ENCODE assay signal across 16 mouse cellular contexts in genomic region chr5:92220287-92220902, GRCm38 (mm10). TPM values are rescaled to one million over a fixed set of nuclear protein-coding genes. Genes with fewer than 3 reads are reported as not detected.
A peak's percentile ranks its signal among the peaks of the same experiment; 100 is the strongest.
DNase-seq lines count a peak whose midpoint lies in the region; ATAC-seq and TF ChIP-seq lines count a peak whose summit lies in the region.
"Had no signal": no experiment of that assay in that cellular context is flagged by ENCODE, and none has a peak within 500 bp of the region (broad histone marks: within the 10 kb centered on the region; RNA-seq: fewer than 3 reads in every experiment).

No protein-coding gene starts in this region.

- intact Hi-C loops in heart, postnatal 25 days (cut with DNase I), result no loop called here

- no peaks in the 10 kb centered on the region for H3K27me3 ChIP-seq in midbrain, embryonic 13.5 days
- H3K27me3 ChIP-seq in midbrain, postnatal 0 days (ENCODE audit: insufficient read depth, low read length), result no peaks in the 10 kb centered on the region
- H3K27me3 ChIP-seq in stomach, postnatal 0 days (ENCODE audit: control insufficient read depth, insufficient read depth, low read length), result no peaks in the 10 kb centered on the region
- H3K27me3 ChIP-seq in intestine, embryonic 15.5 days (replicated peaks), result no peaks in the 10 kb centered on the region
- H3K27me3 ChIP-seq: CH12.LX; embryonic facial prominence, embryonic 15.5 days had no signal

- no peak overlapping the region for H3K9ac ChIP-seq in midbrain, embryonic 13.5 days (replicated peaks)
- no peak overlapping the region for H3K9ac ChIP-seq in midbrain, postnatal 0 days (replicated peaks; ENCODE audit: low read length, poor library complexity, severe bottlenecking)
- H3K9ac ChIP-seq in stomach, postnatal 0 days (ENCODE audit: low read length), result no peak overlapping the region
- H3K9ac ChIP-seq in intestine, embryonic 15.5 days, result no peak overlapping the region
- H3K9ac ChIP-seq: embryonic facial prominence, embryonic 15.5 days; lung, embryonic 14.5 days had no signal

- no peak for TF ChIP-seq EP300 in stomach, postnatal 0 days (optimal IDR thresholded peaks at IDR 0.05)

- peak overlapping the region; percentile 14; the same call in 1 of the 2 replicates for H3K27ac ChIP-seq in midbrain, embryonic 13.5 days
- no peak overlapping the region for H3K27ac ChIP-seq in midbrain, postnatal 0 days (ENCODE audit: low read depth, low read length)
- peak overlapping the region; percentile 53 for H3K27ac ChIP-seq in stomach, postnatal 0 days (replicated peaks)
- no peak overlapping the region for H3K27ac ChIP-seq in intestine, embryonic 15.5 days
- H3K27ac ChIP-seq: embryonic facial prominence, embryonic 15.5 days had no signal

- no peak overlapping the region for H3K4me3 ChIP-seq in midbrain, embryonic 13.5 days (replicated peaks)
- no peak overlapping the region for H3K4me3 ChIP-seq in midbrain, postnatal 0 days (ENCODE audit: low read depth, low read length)
- H3K4me3 ChIP-seq in stomach, postnatal 0 days (ENCODE audit: low read depth, low read length), result no peak overlapping the region
- no peak overlapping the region for H3K4me3 ChIP-seq in intestine, embryonic 15.5 days (replicated peaks)
- H3K4me3 ChIP-seq: embryonic facial prominence, embryonic 15.5 days had no signal

- peaks cover 19% of the 10 kb centered on the region for H3K4me1 ChIP-seq in midbrain, embryonic 13.5 days (replicated peaks)
- peaks cover 5% of the 10 kb centered on the region; the same call in 1 of the 2 replicates for H3K4me1 ChIP-seq in midbrain, postnatal 0 days (ENCODE audit: insufficient read depth, low read length)
- H3K4me1 ChIP-seq in stomach, postnatal 0 days (replicated peaks; ENCODE audit: control insufficient read depth, insufficient read depth), result no peaks in the 10 kb centered on the region
- no peaks in the 10 kb centered on the region for H3K4me1 ChIP-seq in intestine, embryonic 15.5 days (replicated peaks)
- H3K4me1 ChIP-seq: embryonic facial prominence, embryonic 15.5 days had no signal

- peak; percentile 88 for DNase-seq in heart, adult 11 months
- DNase-seq in heart, postnatal 25 days (ENCODE audit: low spot score), result no peak
- no peak for DNase-seq in midbrain, postnatal 0 days (ENCODE audit: low spot score)
- DNase-seq in cerebellum, postnatal 25 days, result peak; percentile 45 to 64
- no peak for DNase-seq in stomach, postnatal 0 days (ENCODE audit: low spot score)
- no peak for DNase-seq in embryo, embryonic 10.5 days (ENCODE audit: low spot score)
- DNase-seq: layer of hippocampus, adult 9-11 months; lung, embryonic 14.5 days; spleen, adult 18-20 months; thymus, postnatal 14 days had no signal

- H3K36me3 ChIP-seq in midbrain, embryonic 13.5 days, result no peaks in the 10 kb centered on the region
- no peaks in the 10 kb centered on the region for H3K36me3 ChIP-seq in midbrain, postnatal 0 days (ENCODE audit: insufficient read depth, low read length)
- no peaks in the 10 kb centered on the region for H3K36me3 ChIP-seq in stomach, postnatal 0 days (ENCODE audit: control insufficient read depth, insufficient read depth, low read length)
- H3K36me3 ChIP-seq in intestine, embryonic 15.5 days, result no peaks in the 10 kb centered on the region
- H3K36me3 ChIP-seq: embryonic facial prominence, embryonic 15.5 days had no signal

- TF ChIP-seq CTCF in midbrain, postnatal 0 days (IDR thresholded peaks at IDR 0.05), result no peak
- no peak for TF ChIP-seq CTCF in stomach, postnatal 0 days (IDR thresholded peaks at IDR 0.05; ENCODE audit: low read depth)

- no peaks in the 10 kb centered on the region for H3K9me3 ChIP-seq in midbrain, embryonic 13.5 days
- H3K9me3 ChIP-seq in midbrain, postnatal 0 days (ENCODE audit: low read length), result no peaks in the 10 kb centered on the region
- H3K9me3 ChIP-seq in stomach, postnatal 0 days (ENCODE audit: control insufficient read depth, low read length), result no peaks in the 10 kb centered on the region
- H3K9me3 ChIP-seq in intestine, embryonic 15.5 days, result no peaks in the 10 kb centered on the region
- H3K9me3 ChIP-seq: embryonic facial prominence, embryonic 15.5 days had no signal

- ATAC-seq in midbrain, embryonic 13.5 days, result no peak
- ATAC-seq in midbrain, postnatal 0 days (ENCODE audit: low FRiP score), result no peak
- peak; percentile 26; the same call in 1 of the 2 replicates for ATAC-seq in stomach, postnatal 0 days (ENCODE audit: low FRiP score, low TSS enrichment)
- ATAC-seq in intestine, embryonic 15.5 days, result no peak

- WGBS in midbrain, embryonic 13.5 days, result 89% methylated on average over 8 of the region's 8 CpGs
- 92% methylated on average over 8 of the region's 8 CpGs for WGBS in midbrain, postnatal 0 days
- 80% methylated on average over 8 of the region's 8 CpGs for WGBS in stomach, postnatal 0 days
- 89% methylated on average over 8 of the region's 8 CpGs for WGBS in intestine, embryonic 15.5 days

- H3K4me2 ChIP-seq in midbrain, embryonic 13.5 days (replicated peaks), result no peak overlapping the region
- no peak overlapping the region for H3K4me2 ChIP-seq in midbrain, postnatal 0 days (ENCODE audit: low read depth, low read length, poor library complexity, severe bottlenecking)
- H3K4me2 ChIP-seq in stomach, postnatal 0 days (replicated peaks; ENCODE audit: low read depth), result no peak overlapping the region
- H3K4me2 ChIP-seq in intestine, embryonic 15.5 days (replicated peaks), result no peak overlapping the region
- H3K4me2 ChIP-seq: embryonic facial prominence, embryonic 15.5 days; lung, embryonic 14.5 days had no signal

RNA-seq across cellular contexts. Expression of gene U90926, which starts 5.2 kb away (rescaled TPM):
- total RNA-seq in heart, postnatal 25 days (2021), result not detected
- polyA plus RNA-seq in midbrain, embryonic 13.5 days (2015; fragmentation: Nextera tagmentation; extraction: Ambion mirVana), result not detected in 2 replicates
- total RNA-seq in midbrain, postnatal 0 days (2014; rRNA removed), result not detected in 2 replicates
- polyA plus RNA-seq in midbrain, postnatal 0 days (2015; fragmentation: Nextera tagmentation; extraction: Ambion mirVana), result not detected in 2 replicates
- not detected in 2 replicates for polyA plus RNA-seq in stomach, postnatal 0 days (2015; fragmentation: Nextera tagmentation; extraction: Ambion mirVana)
- not detected in 2 replicates for polyA plus RNA-seq in intestine, embryonic 15.5 days (2015; fragmentation: Nextera tagmentation; extraction: Ambion mirVana)
- total RNA-seq: CH12.LX had no signal
- polyA plus RNA-seq: embryonic facial prominence, embryonic 15.5 days; heart, embryonic 14.5 days; limb, embryonic 11.5 days; lung, embryonic 14.5 days had no signal

RNA-seq across cellular contexts. Expression of gene Ppef2, which starts 35.7 kb away (rescaled TPM):
- under 1 TPM in 1 of 2 experiments, not detected in 1; 0.16 TPM for total RNA-seq in heart, postnatal 25 days (2021)
- 0.38 and 0.48 TPM in 2 replicates for polyA plus RNA-seq in midbrain, embryonic 13.5 days (2015; fragmentation: Nextera tagmentation; extraction: Ambion mirVana)
- 0.60 and 2.3 TPM in 2 replicates for total RNA-seq in midbrain, postnatal 0 days (2014; rRNA removed)
- 0.47 and 0.66 TPM in 2 replicates for polyA plus RNA-seq in midbrain, postnatal 0 days (2015; fragmentation: Nextera tagmentation; extraction: Ambion mirVana)
- polyA plus RNA-seq in stomach, postnatal 0 days (2015; fragmentation: Nextera tagmentation; extraction: Ambion mirVana), result 0.12 and 0.30 TPM in 2 replicates
- polyA plus RNA-seq in intestine, embryonic 15.5 days (2015; fragmentation: Nextera tagmentation; extraction: Ambion mirVana), result 0.39 and 0.59 TPM in 2 replicates
- polyA plus RNA-seq: heart, embryonic 14.5 days had no signal

RNA-seq across cellular contexts. Expression of gene Naaa, which starts 57.6 kb away (rescaled TPM):
- 10 to 100 TPM; 12.6 to 12.9 TPM for total RNA-seq in heart, postnatal 25 days (2021)
- 9.1 and 10.4 TPM in 2 replicates for polyA plus RNA-seq in midbrain, embryonic 13.5 days (2015; fragmentation: Nextera tagmentation; extraction: Ambion mirVana)
- total RNA-seq in midbrain, postnatal 0 days (2014; rRNA removed), result 23.5 and 28.7 TPM in 2 replicates
- 20.0 and 23.1 TPM in 2 replicates for polyA plus RNA-seq in midbrain, postnatal 0 days (2015; fragmentation: Nextera tagmentation; extraction: Ambion mirVana)
- 16.4 and 17.0 TPM in 2 replicates for polyA plus RNA-seq in stomach, postnatal 0 days (2015; fragmentation: Nextera tagmentation; extraction: Ambion mirVana)
- 24.2 and 26.8 TPM in 2 replicates for polyA plus RNA-seq in intestine, embryonic 15.5 days (2015; fragmentation: Nextera tagmentation; extraction: Ambion mirVana)

Comparison
In these comparisons a context has a peak if more than half of its experiments do, and no peak if none do; other contexts are left out.
1. DNase-seq: peak in heart, adult 11 months (single experiment) and cerebellum, postnatal 25 days (2 of 2); none in heart, postnatal 25 days (single experiment), midbrain, postnatal 0 days (single experiment), stomach, postnatal 0 days (single experiment) and embryo, embryonic 10.5 days (single experiment).
2. H3K27ac ChIP-seq: peak in midbrain, embryonic 13.5 days (single experiment) and stomach, postnatal 0 days (single experiment); none in midbrain, postnatal 0 days (single experiment) and intestine, embryonic 15.5 days (single experiment).